Mouse (Mus musculus) T-helper 2 cell (primary cell): Measurements from ENCODE around the gene Pp2d1.
"Not testable (repeated sequence)": the region's sequence is repeated elsewhere in the genome, so short reads cannot be mapped to it uniquely, and the experiment has no call there.

ENCODE experiments used
- in situ Hi-C: fragments of 300-600 bp; cut with MboI, MseI; formaldehyde crosslinking; loops from one replicate; pipeline ENCODE4 v1.15.1; 2025; ENCODE audit warnings: high pct_unique_total_duplicates

The Pp2d1 gene

GRCm38 (mm10) chr17:53539351-53539750 is at the start of gene Pp2d1:
TSS of gene Pp2d1 (minus strand) at chr17:53539451.
- in situ Hi-C loops: not testable (repeated sequence)

- in situ Hi-C loops: loop anchor here (25.0 kb wide), 1 partner anchor 1451 kb away; no protein-coding TSS in a partner anchor
Observed at GRCm38 (mm10) chr17:53588097-53588855, 49.0 kb upstream of the Pp2d1 start.

GRCm38 (mm10) chr17:53587074-53587851 is 48.0 kb upstream of the Pp2d1 start:
- in situ Hi-C loops: loop anchor here (25.0 kb wide), 1 partner anchor 1450 kb away; no protein-coding TSS in a partner anchor

- in situ Hi-C loops: loop anchor here (25.0 kb wide), 1 partner anchor 1447 kb away; no protein-coding TSS in a partner anchor
Observed at GRCm38 (mm10) chr17:53583846-53584579, 44.8 kb upstream of the Pp2d1 start.

GRCm38 (mm10) chr17:53582805-53583204 is 43.6 kb upstream of the Pp2d1 start:
- in situ Hi-C loops: loop anchor here (25.0 kb wide), 1 partner anchor 1446 kb away; no protein-coding TSS in a partner anchor

GRCm38 (mm10) chr17:53582026-53582585 is 42.9 kb upstream of the Pp2d1 start:
- in situ Hi-C loops: loop anchor here (25.0 kb wide), 1 partner anchor 1445 kb away; no protein-coding TSS in a partner anchor

- in situ Hi-C loops: loop anchor here (25.0 kb wide), 1 partner anchor 1443 kb away; no protein-coding TSS in a partner anchor
Observed at GRCm38 (mm10) chr17:53580237-53580636, 41.0 kb upstream of the Pp2d1 start.

GRCm38 (mm10) chr17:53579612-53580011 is 40.4 kb upstream of the Pp2d1 start:
- in situ Hi-C loops: loop anchor here (25.0 kb wide), 1 partner anchor 1442 kb away; no protein-coding TSS in a partner anchor

- in situ Hi-C loops: loop anchor here (25.0 kb wide), 1 partner anchor 1441 kb away; no protein-coding TSS in a partner anchor
Observed at GRCm38 (mm10) chr17:53578776-53579175, 39.5 kb upstream of the Pp2d1 start.

- in situ Hi-C loops: loop anchor here (25.0 kb wide), 1 partner anchor 1441 kb away; no protein-coding TSS in a partner anchor
Observed at GRCm38 (mm10) chr17:53578249-53578648, 39.0 kb upstream of the Pp2d1 start.

GRCm38 (mm10) chr17:53577754-53578153 is 38.5 kb upstream of the Pp2d1 start:
- in situ Hi-C loops: loop anchor here (25.0 kb wide), 1 partner anchor 1440 kb away; no protein-coding TSS in a partner anchor

GRCm38 (mm10) chr17:53577151-53577550 is 37.9 kb upstream of the Pp2d1 start:
- in situ Hi-C loops: loop anchor here (25.0 kb wide), 1 partner anchor 1440 kb away; no protein-coding TSS in a partner anchor

- in situ Hi-C loops: no loop called here
Observed at GRCm38 (mm10) chr17:53573019-53573556, 33.8 kb upstream of the Pp2d1 start.

- in situ Hi-C loops: not testable (repeated sequence)
Observed at GRCm38 (mm10) chr17:53570932-53571331, 31.7 kb upstream of the Pp2d1 start.

GRCm38 (mm10) chr17:53570361-53570875 is 31.2 kb upstream of the Pp2d1 start:
- in situ Hi-C loops: no loop called here

GRCm38 (mm10) chr17:53569829-53570228 is 30.6 kb upstream of the Pp2d1 start:
- in situ Hi-C loops: no loop called here

GRCm38 (mm10) chr17:53568734-53569386 is 29.6 kb upstream of the Pp2d1 start:
- in situ Hi-C loops: no loop called here

GRCm38 (mm10) chr17:53568118-53568517 is 28.9 kb upstream of the Pp2d1 start:
- in situ Hi-C loops: no loop called here

GRCm38 (mm10) chr17:53567346-53568101 is 28.3 kb upstream of the Pp2d1 start:
- in situ Hi-C loops: no loop called here
